Mouse (Mus musculus) colon, adult 2 months (tissue): ENCODE results near the gene Med4. TPM values are rescaled to one million over a fixed set of nuclear protein-coding genes. Genes with fewer than 3 reads are reported as not detected.

Experiments used
- polyA plus RNA-seq: library from polyadenylated mRNA; depleted of rRNA; stranded (reverse); fragments of >200 nt; gene quantifications from 2 replicates; pipeline ENCODE4 v1.2.3, GENCODE M21; 2012; rRNA removed

The Med4 gene
- polyA plus RNA-seq: 6.7 and 7.3 TPM in 2 replicates

GRCm38 (mm10) chr14:73509765-73510423 lies at the start of gene Med4:
Med4 (plus strand) TSS chr14:73510025.

GRCm38 (mm10) chr14:73524766-73525448 lies 15.1 kb downstream of the Med4 start, which contains the start of gene Sucla2:
Sucla2 (plus strand) TSS chr14:73525319.

GRCm38 (mm10) chr14:73548051-73548450 lies 38.2 kb downstream of the Med4 start, which contains the start of gene Nudt15:
Nudt15 (minus strand) TSS chr14:73548242.

Other genes starting within 250 kb of the Med4 start
- gene Rb1, start 184.2 kb upstream of the Med4 start, polyA plus RNA-seq: 3.2 and 3.9 TPM in 2 replicates
- 1,079 and 1,154 TPM in 2 replicates for gene Itm2b, start 124.7 kb upstream of the Med4 start, polyA plus RNA-seq
- 10.4 and 11.1 TPM in 2 replicates for gene Sucla2, start 15.3 kb downstream of the Med4 start, polyA plus RNA-seq
- 0.54 and 0.90 TPM in 2 replicates for gene Nudt15, start 38.2 kb downstream of the Med4 start, polyA plus RNA-seq
- gene Gm21750, start 151.2 kb downstream of the Med4 start, polyA plus RNA-seq: not detected in 2 replicates